Mouse (Mus musculus) inflammation-experienced regulatory T-cells, adult 6 months (primary cell): ENCODE results near the gene Clasrp. TPM values are rescaled to one million over a fixed set of nuclear protein-coding genes. Genes with fewer than 3 reads are reported as not detected.

Source experiments
- ATAC-seq: one replicate; pipeline ENCODE4 v1.8.0; 2017
- polyA plus RNA-seq, 3 experiments: library from polyadenylated mRNA; unstranded; fragments of 100-300 nt; shearing (Covaris generic); gene quantifications; one replicate each; pipeline ENCODE4 v1.2.1; 2017

Gene Clasrp
- 10 to 100 TPM in 1 of 3 experiments, 1 to 10 TPM in 2; 8.1 to 10.8 (median 9.8) TPM for polyA plus RNA-seq

- ATAC-seq, result peak; percentile 99
Measured at GRCm38 (mm10) chr7:19603849-19604605, at the start of gene Clasrp. TSS of gene Clasrp (minus strand) at chr7:19604486.

GRCm38 (mm10) chr7:19652614-19653013 is 48.3 kb upstream of the Clasrp start:
- ATAC-seq, result no peak

GRCm38 (mm10) chr7:19651063-19651786 is 46.9 kb upstream of the Clasrp start:
- ATAC-seq, result no peak

GRCm38 (mm10) chr7:19641223-19641622 is 36.9 kb upstream of the Clasrp start:
- ATAC-seq, result no peak

- no peak for ATAC-seq
Measured at GRCm38 (mm10) chr7:19635074-19635827, 31.0 kb upstream of the Clasrp start.

GRCm38 (mm10) chr7:19634591-19634990 is 30.3 kb upstream of the Clasrp start:
- ATAC-seq, result no peak

- ATAC-seq, result no peak
Measured at GRCm38 (mm10) chr7:19633855-19634254, 29.6 kb upstream of the Clasrp start.

GRCm38 (mm10) chr7:19633197-19633596 is 28.9 kb upstream of the Clasrp start:
- no peak for ATAC-seq

- no peak for ATAC-seq
Measured at GRCm38 (mm10) chr7:19632720-19633119, 28.4 kb upstream of the Clasrp start.

GRCm38 (mm10) chr7:19632275-19632674 is 28.0 kb upstream of the Clasrp start:
- ATAC-seq, result no peak

- ATAC-seq, result peak; percentile 25
Measured at GRCm38 (mm10) chr7:19629361-19629734, 25.1 kb upstream of the Clasrp start, which contains the start of gene Relb. TSS of gene Relb (minus strand) at chr7:19629438.

- peak; percentile 86 for ATAC-seq
Measured at GRCm38 (mm10) chr7:19628536-19629360, 24.5 kb upstream of the Clasrp start.

- no peak for ATAC-seq
Measured at GRCm38 (mm10) chr7:19628192-19628535, 23.9 kb upstream of the Clasrp start.

GRCm38 (mm10) chr7:19627721-19628120 is 23.4 kb upstream of the Clasrp start:
- ATAC-seq, result no peak

GRCm38 (mm10) chr7:19623433-19623832 is 19.1 kb upstream of the Clasrp start:
- no peak for ATAC-seq

- no peak for ATAC-seq
Measured at GRCm38 (mm10) chr7:19622241-19622640, 18.0 kb upstream of the Clasrp start.

GRCm38 (mm10) chr7:19620811-19621210 is 16.5 kb upstream of the Clasrp start:
- ATAC-seq, result no peak

- ATAC-seq, result peak; percentile 82
Measured at GRCm38 (mm10) chr7:19619004-19619801, 14.9 kb upstream of the Clasrp start.

- no peak for ATAC-seq
Measured at GRCm38 (mm10) chr7:19615036-19615577, 10.8 kb upstream of the Clasrp start.

GRCm38 (mm10) chr7:19610969-19611368 is 6.7 kb upstream of the Clasrp start:
- no peak for ATAC-seq
